Mouse (Mus musculus) neutrophil, adult 5-6 weeks (primary cell): ENCODE results near the gene Rsph3a. TPM values are rescaled to one million over a fixed set of nuclear protein-coding genes. Genes with fewer than 3 reads are reported as not detected.

Experiments used
- ATAC-seq: fragments of 151-379, 151-347 bp; 2 replicates; pipeline ENCODE4 v1.8.0; 2017; ENCODE audit warnings: mild to moderate bottlenecking, moderate TSS enrichment; ENCODE audit not compliant: insufficient number of reproducible peaks, poor library complexity, low FRiP score, severe bottlenecking; ENCODE audit errors: extremely low read depth
- total RNA-seq: library from RNA; stranded (forward); fragments of 200-1000 nt; gene quantifications from 2 replicates; pipeline ENCODE4 v1.2.3, GENCODE M21; 2017

The Rsph3a gene
- 22.2 and 28.2 TPM in 2 replicates for total RNA-seq

DNA sequence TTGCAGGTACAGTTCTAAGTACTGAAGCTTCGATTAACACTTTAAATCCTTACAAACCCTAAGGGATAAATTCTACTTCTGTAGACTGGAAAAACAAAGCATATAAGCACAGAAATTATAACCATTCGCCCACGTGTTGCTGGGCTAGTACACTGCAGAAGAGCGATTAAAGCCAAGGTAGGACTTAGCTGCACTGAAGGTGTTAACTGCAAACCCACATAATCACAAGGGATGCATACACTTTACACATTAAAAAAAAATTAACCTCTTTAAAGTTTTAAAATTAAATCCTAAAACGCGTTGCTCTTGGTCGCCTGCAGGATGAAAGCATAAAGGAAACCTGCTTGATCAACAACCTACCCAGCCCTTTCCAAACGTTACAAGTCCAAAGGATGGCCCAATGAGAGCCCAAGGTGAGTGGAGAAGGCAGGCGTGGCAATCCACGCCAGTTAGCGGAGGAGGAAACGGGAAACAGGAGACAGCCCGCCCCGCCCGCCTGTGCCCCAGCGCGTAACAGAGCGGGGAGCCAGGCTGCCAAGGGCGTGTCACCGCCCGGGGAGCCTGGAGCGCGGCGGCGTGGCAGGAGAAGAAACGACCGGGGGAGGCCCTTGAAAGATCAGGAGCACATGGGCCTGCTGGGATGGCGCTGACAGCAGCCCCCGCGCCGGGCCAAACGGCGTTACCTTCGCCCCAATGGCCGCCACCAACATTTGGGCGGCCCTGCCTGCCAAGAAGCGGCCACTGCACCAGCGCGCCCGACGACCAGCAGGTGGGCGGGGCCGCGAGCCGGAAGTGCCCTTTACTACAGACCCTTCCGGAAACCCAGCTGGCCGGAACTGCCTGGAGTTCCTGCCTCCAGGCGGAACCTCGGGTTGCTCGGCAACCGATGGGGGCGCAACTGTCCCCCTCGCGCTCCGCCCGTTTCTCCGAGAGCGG is at the start of gene Rsph3a:
Rsph3a (plus strand) TSS at position 498 of the 936 bp plus-strand sequence.
- ATAC-seq: peak; percentile 82

DNA sequence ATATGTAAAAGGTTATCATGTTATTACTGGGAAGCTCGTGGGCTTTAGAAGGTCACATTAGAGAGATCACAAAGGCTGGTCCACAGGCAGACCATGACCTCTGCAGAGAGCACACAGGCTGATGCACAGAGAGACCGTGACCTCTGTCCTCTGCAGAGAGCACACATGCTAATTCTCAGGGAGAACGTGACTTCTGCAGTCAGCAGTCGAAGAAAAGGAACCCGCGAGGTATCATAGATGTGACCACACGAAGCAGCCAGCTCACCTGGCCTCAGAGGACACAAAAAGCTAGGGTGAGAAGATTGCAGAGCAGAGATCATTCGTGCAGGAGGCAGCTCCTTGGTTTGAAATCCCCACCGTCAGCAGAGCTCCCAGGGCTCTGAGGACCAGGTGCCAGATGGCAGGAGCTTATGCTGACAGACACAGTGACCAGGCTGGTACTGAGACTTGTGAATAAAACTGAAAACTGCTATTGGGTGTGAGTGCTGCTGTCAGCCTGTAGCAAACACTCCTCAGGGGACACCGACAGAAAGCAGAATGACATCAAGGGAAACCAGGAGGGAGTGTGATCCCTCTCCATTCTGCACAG is 49.3 kb upstream of the Rsph3a start:
- ATAC-seq: no peak

DNA sequence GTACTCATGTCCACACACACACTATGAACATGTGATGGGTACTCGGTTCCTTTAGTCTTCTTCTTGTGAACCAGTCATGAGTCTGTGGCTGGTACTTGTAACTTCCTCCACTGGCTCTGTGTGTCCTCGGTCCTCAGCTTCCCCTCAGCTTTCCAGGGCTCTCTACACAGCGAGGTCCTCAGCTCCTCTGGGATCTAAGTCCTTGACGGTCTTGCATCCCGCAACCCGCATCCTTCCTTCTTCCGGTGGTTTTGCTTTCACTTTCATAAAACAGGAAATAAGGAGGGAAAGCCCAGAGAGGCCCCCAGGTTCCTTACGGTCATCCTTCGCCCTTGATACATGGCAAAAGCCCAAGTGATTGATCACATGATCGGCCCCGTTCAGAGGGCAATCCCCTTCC is 48.3 kb upstream of the Rsph3a start:
- no peak for ATAC-seq

DNA sequence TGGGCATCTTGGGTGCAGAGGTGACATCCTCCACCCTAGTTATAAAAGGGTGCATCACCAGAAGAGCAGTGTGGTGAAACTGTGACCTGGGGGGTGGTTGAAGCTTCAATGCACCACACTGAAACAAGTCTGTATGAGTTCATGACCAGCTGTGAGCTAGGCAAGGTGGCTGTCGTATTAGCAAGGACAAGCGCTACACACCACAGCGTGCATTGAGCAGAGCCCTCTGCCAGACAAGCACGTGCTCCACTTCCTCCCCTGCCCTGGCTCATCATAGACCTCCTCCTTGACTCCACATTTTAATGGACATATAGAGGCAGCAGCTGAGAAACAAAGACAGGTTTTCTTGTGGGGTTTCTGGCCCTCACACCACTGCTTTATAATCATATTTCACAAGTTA is 47.7 kb upstream of the Rsph3a start:
- no peak for ATAC-seq

DNA sequence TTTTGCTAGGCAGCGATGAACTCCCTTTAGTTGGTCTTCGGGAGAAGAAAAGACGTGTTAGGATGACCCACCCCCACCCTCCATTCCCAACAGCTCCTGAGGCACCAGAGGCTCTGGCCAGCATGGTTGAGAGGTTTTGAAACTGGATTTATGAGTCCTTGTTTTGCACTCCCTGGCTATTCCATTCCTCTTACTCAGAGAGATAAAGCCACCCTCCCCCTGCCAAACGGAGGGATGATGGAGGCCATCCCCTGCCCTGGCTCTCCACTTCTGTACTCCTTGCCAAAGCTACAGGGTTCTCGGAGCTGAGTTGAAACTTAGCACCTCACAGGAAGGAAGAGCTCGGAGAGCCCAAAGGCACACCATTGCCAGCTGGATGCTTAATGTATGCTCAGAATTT is 46.2 kb upstream of the Rsph3a start:
- ATAC-seq: no peak

DNA sequence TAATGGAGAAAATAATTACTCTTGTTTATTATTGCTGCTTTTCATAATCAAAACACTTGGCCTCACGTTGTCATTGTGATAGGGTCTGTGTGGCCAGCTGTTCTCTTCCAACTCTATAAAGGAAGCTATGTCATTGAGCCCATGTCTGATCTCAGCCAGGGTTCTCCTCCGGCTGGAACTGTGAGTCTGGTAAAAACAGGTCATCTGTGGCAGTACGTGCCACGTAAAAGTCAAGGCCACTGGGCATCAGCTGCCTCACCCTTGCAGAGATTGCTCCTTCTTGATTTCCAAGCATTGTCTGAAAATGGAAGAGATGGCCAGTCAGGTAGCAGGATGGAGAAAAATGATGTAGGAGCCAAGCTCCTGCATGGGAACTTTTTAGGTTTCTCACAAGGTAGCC is 45.5 kb upstream of the Rsph3a start:
- ATAC-seq: no peak

DNA sequence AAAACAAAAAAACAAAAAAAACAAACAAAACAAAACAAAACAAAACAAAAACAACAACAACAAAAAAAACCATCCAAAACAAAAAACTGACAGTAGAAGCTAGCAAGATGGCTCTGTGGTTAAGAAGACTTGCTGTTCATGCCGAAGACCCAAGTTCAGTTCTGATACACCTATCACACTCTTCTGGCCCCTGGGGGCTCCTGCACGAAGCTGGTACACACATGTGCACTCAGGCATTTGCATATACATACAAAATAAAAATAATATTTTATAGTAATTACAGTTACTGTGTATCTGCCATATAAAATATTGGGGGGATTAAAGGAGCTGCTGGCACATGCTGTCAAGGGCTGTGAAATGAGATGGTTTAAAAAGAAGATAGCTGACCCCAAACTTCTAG is 43.9 kb upstream of the Rsph3a start:
- no peak for ATAC-seq

DNA sequence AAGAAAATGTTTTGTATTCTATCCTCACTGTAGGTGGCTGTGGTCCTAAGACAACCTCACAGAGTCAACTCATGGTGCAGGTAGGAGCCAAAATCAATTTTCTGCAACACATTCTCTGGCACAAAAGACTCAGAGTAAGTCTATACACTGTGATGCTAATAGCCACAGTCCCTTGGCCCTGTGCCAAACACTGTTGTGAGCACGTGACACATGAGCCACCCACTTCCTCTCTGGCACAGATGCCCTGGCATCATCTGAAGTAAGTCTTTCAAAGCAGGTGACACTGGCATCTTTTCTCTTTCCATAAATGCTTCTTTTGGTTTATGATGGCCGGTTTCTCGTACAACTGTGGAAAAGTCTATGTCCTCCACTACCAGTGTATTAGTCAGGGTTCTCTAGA is 43.1 kb upstream of the Rsph3a start:
- peak; percentile 86 for ATAC-seq

DNA sequence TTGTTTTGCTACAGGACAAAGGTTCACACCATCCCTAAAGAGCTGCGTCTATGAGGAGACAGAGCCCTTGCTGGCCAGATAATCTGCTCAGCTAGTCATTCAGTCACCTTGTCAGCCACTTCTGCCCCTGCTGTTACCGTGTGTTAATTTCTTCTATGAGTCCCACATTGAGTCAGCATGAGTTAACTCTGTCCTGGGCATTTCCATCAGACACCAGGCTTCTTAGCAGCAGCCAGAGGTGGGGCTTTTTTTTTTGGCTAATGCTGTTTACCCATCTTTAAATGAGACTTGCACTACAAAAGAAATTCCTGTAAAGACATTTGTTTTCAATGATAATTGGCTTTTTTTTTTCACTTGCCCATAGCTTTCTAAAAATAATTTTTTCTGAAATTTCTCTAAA is 40.4 kb upstream of the Rsph3a start:
- no peak for ATAC-seq

DNA sequence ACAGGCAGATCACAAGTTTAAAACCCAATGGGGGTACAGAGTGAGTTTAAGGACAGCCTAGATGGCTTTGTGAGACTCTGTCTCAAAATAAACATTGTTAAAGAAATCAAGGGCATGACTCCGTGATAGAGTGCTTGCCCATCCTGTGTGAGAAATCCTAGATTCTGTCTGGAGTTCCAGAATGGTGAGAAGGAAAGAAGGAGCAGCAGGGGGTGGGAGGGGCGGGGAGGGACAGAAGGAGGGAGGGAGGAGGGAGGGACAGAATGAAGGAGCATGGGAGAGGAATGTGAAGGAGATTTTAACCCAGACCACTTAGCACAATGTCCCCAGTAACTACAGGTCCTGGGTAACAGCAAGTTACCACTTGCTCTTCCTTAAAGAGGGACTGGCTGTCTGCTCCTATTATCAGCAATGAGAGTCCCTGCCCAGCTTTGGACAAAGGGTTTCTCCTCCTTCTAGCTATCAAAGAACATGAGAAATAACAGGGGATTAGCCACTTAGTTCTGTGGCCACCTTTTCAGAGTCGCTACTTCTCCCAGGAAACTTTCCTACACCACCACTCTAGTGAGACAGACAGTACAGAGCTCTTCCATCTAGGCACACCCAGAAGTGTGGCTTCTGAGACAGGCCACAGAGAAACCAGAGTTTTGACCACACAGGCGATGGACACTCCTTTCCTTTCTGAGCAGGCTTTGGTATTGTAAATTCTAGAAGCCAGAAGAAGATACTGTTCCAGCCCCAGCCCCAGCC is 39.3 kb upstream of the Rsph3a start:
- no peak for ATAC-seq

DNA sequence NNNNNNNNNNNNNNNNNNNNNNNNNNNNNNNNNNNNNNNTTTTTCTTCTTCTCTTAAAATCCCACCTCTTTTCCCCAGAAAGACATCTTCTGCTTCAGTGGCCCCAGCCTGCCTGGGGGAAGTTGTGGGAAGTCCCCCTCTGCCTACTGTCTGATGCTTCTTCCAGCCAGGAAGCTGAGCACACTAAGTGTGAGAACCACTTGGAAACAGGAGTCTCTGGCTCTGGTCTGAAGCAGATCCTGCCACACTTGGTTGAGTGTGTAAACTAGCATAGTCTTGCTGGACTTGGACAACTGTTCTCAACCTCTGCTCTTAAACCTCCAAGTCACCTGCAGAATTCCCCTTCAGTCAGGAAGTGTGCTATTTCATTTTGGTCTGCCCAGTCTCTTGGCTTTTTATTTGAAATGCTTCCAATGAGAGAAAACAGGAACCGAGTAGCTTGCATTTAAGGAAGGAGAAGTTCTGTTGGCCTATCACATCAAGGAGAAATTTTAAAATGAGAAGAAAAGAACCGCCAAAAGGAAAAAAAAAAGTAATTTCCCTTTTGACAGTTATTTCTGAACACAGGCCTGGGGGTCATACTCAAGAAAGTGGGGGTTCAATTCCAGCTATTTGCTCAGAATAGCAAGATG is 30.7 kb upstream of the Rsph3a start:
- no peak for ATAC-seq

DNA sequence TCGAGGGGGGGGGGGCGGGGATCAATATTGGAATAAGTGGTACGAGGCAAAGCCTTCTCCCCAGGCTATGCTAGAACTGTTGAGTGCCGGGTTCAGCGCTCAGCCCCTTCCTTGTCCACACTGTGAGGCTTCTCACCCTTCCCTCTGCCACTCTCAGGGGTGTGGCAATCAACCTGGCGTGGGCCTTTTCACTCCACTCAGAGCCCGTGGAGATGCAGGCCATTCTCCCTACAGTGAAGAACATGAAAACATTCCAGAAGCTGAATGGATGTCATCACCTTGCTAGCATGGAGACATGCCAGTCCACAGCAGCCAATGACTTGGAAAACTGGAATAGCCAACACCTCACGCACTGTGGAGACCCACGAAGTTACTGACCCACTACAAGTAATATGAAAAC is 29.6 kb upstream of the Rsph3a start:
- no peak for ATAC-seq

DNA sequence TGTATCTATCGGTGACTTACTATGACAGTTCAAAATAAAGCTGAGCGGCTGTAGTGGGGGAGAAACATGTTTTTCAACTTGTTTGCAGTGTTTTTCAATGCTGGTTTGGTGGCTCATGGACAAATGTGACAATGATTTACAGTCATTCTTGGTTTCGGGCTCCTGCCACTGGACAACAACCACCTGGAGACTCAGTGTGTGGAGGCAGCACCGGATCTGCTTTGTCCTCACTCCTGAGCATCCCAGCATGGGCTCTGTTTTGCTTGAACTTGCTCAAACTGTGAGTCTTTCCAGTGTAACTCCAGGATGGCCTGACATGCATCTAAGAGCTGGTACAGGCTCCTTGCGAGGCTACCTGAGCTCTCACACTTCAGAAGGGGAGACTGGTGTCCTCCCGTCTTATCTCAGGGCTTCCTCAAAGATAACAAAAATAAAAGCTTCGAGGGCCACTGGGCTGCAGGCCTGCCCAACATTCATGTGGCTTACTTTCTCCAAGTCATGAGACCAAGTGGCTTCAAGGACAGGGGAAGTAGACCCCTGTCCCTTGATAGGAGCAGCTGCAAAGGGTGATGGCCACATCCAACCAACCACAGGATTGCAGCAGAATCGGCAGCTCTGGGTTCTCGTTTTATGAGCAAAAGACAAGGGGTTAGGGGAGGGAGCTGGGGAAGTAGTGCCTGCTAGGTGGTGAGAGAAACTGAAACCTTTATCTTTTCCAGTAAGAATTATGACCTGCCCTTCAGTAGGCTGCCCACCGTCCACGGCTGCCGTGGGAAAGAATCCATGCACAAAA is 28.4 kb upstream of the Rsph3a start:
- peak; percentile 78 for ATAC-seq

DNA sequence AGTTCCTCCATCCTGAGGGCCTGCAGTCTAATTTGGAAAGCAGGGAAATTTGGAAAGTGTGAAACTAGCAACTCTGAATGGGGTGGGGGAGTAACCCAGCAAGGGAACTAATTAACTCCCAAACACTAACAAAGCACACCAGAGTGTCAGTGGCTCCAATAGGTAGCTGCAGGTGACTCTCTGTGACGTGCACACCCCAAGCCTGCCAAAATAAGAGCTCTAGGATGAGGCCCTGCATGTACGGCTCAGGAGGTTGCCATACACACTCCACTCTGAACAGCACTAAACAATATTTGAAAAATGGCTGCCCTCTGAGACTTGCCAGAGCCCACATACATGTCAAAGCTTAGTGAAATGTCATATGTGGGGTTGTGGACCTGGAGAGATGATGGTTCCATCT is 27.1 kb upstream of the Rsph3a start:
- ATAC-seq: no peak

DNA sequence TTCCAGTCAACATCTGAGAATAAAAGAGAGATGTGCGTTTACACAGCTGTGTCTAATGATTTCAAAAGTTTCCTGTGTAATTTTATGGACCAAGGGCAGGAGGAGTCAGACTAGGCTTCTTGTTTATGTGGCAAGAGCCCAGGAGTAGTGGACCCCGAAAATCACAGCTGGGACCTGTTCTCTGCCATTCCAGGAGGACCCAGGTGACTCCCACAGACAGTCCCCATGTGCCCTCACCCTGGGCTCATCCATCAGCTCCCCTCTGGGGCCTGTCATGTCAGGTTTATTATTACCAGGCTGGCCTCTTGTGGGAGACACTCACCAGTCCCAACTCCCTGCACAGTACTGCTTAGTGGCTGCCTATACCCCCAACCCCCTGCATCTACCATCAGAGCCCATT is 26.2 kb upstream of the Rsph3a start:
- no peak for ATAC-seq

DNA sequence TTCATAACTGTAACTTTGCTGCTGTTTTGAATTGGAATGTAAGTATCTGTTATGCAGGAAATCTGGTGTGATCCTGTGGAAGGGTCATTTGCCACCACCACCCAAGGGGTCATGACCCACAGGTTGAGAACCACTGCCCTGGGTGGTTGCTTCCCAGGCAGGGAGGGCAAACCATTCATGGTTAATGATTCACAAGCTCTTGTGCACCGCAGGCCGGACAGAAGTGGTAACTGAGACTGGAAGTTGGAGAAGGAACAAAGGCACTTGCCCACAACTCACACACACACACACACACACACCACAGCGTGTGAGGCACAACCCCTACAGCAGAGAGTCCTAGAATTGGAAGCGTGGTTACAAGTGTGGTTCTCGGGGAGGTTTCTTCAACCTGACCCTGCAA is 22.9 kb upstream of the Rsph3a start:
- ATAC-seq: no peak

DNA sequence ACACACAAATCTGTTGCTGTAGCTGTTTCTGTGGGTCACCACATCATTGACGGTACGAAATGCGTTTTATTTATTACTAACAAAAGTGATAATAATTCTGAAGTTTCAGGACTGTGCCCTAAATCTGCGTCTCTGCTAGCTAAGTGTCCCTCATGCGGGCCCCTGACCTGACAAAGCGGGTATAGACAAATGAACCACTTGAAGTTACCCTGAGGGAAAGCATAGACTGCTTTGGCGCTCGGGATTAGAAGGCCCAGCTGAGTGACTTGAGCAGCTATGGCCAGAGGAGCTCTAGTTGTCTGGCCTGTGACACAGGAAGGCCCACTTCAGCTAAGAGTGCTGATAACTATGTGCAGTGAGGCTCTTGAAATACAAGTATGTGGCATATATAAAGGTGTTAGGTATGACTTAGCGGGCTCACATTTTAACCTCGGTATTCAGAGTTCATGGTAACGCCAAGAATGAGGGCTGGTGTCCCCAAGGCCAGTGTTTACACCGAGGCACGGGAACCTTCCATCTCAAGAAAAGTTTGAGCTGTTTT is 21.2 kb upstream of the Rsph3a start:
- ATAC-seq: no peak

DNA sequence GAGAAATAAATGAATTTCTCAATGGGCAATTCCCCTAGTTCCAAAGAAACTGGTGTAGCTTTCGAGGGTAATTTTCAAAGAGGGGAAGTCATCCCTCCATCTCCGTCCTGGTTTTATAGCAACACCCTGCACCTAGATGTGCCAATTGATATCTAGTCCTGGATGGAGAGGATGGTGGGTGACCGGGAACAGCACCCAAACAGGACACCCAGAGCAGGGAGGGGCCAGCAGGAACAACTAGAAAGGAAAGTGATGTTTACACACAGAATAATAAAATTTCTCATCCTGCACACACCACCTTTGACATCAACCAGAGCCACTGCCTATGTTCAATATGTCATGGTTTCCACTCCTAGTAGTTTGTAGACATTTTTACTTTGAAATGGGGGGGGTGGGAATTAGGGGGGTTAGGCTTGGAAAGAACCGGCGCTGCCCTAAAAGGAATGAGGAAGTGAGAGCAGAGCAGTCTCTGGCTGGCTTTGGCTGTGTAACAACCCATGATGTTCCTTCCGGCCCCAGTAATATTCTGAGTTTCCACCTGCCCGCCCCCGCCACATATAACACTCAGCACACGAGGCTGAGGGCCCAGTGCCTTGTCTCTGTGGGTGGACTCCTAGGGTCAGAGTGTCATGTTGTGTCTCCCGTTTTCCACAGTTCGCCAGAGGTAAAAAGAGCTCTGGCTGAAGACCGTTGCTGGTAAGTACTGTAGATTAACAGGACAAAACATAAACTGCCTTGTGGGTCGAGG is 19.8 kb upstream of the Rsph3a start, which contains the start of gene Tagap:
Tagap (plus strand) TSS at position 588 of the 748 bp plus-strand sequence.
- peak; percentile 82 for ATAC-seq
